Mouse (Mus musculus) cerebellum, adult 2 months (tissue): ENCODE measurements around the gene Tnxb.

Source experiments
- CTCF ChIP-seq: fragments of 200-500 bp; IDR thresholded peaks from 2 replicates; pipeline ENCODE4 v1.5.1; 2011; ENCODE audit warnings: low read depth, mild to moderate bottlenecking, control low read depth, low read length, moderate library complexity, borderline replicate concordance; ENCODE audit not compliant: insufficient read depth
- POLR2A ChIP-seq: fragments of 200-500 bp; IDR thresholded peaks from 2 replicates; pipeline ENCODE4 v1.6.1; 2011; ENCODE audit warnings: low read length, control low read depth, borderline replicate concordance; ENCODE audit not compliant: insufficient read depth

DNA sequence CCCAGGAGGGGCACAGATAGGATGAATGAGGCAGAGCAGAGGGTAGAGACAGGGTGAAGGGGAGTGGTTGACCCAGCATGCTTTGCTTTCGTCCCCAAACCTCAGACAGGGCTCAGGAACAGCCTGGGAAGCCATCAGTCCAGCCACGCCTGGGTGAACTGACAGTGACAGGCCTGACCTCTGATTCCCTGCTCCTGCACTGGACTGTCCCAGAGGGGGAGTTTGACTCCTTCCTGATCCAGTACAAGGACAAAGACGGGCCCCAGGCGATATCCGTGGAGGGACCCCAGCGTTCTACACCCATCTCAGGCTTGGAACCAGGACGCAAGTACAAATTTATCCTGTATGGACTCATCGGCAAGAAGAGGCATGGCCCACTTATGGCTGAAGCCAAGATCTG, 12.8 kb downstream of the Tnxb start:
- TF ChIP-seq CTCF (no peak), POLR2A (no peak)
